Comparison of ENCODE assay signal across 19 mouse cellular contexts in the genomic region with DNA sequence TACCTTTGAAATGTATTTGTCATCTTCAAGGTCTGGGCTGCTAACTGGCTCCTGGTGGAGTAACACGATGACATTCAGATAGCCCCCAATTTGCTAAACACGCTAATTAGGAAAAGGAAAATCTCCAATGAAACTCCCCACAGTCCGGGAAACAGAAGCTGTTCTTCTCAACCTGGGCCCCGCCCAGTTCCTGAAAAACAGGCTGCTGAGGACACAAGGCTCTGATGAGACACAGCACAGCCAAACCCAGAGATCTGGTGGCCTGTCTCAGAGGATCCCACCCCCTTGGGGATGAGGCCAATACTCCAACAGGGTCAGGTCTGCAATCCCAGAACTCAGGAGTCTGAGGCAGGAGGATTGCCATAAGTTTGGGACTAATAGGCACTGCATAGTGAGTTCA. TPM values are rescaled to one million over a fixed set of nuclear protein-coding genes. Genes with fewer than 3 reads are reported as not detected.
A peak's percentile ranks its signal among the peaks of the same experiment; 100 is the strongest.
DNase-seq lines count a peak whose midpoint lies in the region; ATAC-seq and TF ChIP-seq lines count a peak whose summit lies in the region.
"Had no signal": no experiment of that assay in that cellular context is flagged by ENCODE, and none has a peak within 500 bp of the region (broad histone marks: within the 10 kb centered on the region; RNA-seq: fewer than 3 reads in every experiment).

No protein-coding gene starts in this region.

- no peak overlapping the region for H3K9ac ChIP-seq in stomach, postnatal 0 days (ENCODE audit: low read length)
- H3K9ac ChIP-seq: forebrain, postnatal 0 days; hindbrain, embryonic 14.5 days; limb, embryonic 13.5 days; neural tube, embryonic 13.5 days had no signal

- no peak for TF ChIP-seq CTCF in stomach, postnatal 0 days (IDR thresholded peaks at IDR 0.05; ENCODE audit: low read depth)

- H3K27ac ChIP-seq in stomach, postnatal 0 days (replicated peaks) = peak overlapping the region; percentile 65
- H3K27ac ChIP-seq: hindbrain, embryonic 14.5 days; left cerebral cortex, adult 2 months; limb, embryonic 13.5 days; macrophage; neural tube, embryonic 13.5 days had no signal

- WGBS in stomach, postnatal 0 days = 37% methylated on average over 4 of the region's 4 CpGs

- H3K36me3 ChIP-seq in stomach, postnatal 0 days (ENCODE audit: control insufficient read depth, insufficient read depth, low read length) = no peaks in the 10 kb centered on the region
- H3K36me3 ChIP-seq: limb, embryonic 13.5 days; neural tube, embryonic 13.5 days had no signal

- intact Hi-C loops in heart, postnatal 10 days (cut with DNase I) = no loop called here

- no peak overlapping the region for H3K4me3 ChIP-seq in stomach, postnatal 0 days (ENCODE audit: low read depth, low read length)
- H3K4me3 ChIP-seq: erythroblast, embryonic 14.5 days; left cerebral cortex, adult 2 months; limb, embryonic 13.5 days; neural tube, embryonic 13.5 days had no signal

- no peak for ATAC-seq in stomach, postnatal 0 days (ENCODE audit: low FRiP score, low TSS enrichment)
- ATAC-seq: forebrain, postnatal 0 days; midbrain, embryonic 16.5 days had no signal

- no peaks in the 10 kb centered on the region for H3K27me3 ChIP-seq in stomach, postnatal 0 days (ENCODE audit: control insufficient read depth, insufficient read depth, low read length)
- H3K27me3 ChIP-seq: neural tube, embryonic 13.5 days had no signal

- DNase-seq in heart, adult 11 months = peak; percentile 98
- no peak for DNase-seq in heart, postnatal 10 days
- DNase-seq in urinary bladder, postnatal 14 days (ENCODE audit: low spot score) = peak; percentile 67
- DNase-seq in urinary bladder, adult 2 months (ENCODE audit: low spot score) = no peak
- DNase-seq in lung, adult 18-20 months = peak; percentile 59 to 75
- DNase-seq in stomach, postnatal 0 days (ENCODE audit: low spot score) = peak; percentile 59
- DNase-seq in adrenal gland, postnatal 25 days = no peak
- DNase-seq in right cerebral cortex, postnatal 4 days = no peak
- DNase-seq: cerebellum, adult 11-12 months; forebrain, postnatal 0 days; kidney, adult 18-20 months had no signal

- no peaks in the 10 kb centered on the region for H3K9me3 ChIP-seq in stomach, postnatal 0 days (ENCODE audit: control insufficient read depth, low read length)
- H3K9me3 ChIP-seq: limb, embryonic 13.5 days; neural tube, embryonic 13.5 days had no signal

- TF ChIP-seq EP300 in stomach, postnatal 0 days (optimal IDR thresholded peaks at IDR 0.05) = no peak

- H3K4me1 ChIP-seq in stomach, postnatal 0 days (replicated peaks; ENCODE audit: control insufficient read depth, insufficient read depth) = peaks cover 4% of the 10 kb centered on the region; the same call in 1 of the 2 replicates

- no peak overlapping the region for H3K4me2 ChIP-seq in stomach, postnatal 0 days (replicated peaks; ENCODE audit: low read depth)
- H3K4me2 ChIP-seq: hindbrain, embryonic 14.5 days; limb, embryonic 13.5 days; neural tube, embryonic 13.5 days had no signal

RNA-seq across cellular contexts. Expression of gene Myzap, which starts 25.4 kb away (rescaled TPM):
- 100 to 1,000 TPM; 325 to 374 TPM for total RNA-seq in heart, postnatal 10 days (2021)
- polyA plus RNA-seq in urinary bladder, adult 2 months (2012; rRNA removed) = 53.1 and 66.1 TPM in 2 replicates
- polyA plus RNA-seq in stomach, postnatal 0 days (2015; fragmentation: Nextera tagmentation; extraction: Ambion mirVana) = 21.9 and 25.7 TPM in 2 replicates
- 8.6 and 11.2 TPM in 2 replicates for total RNA-seq in adrenal gland, postnatal 25 days (2021)
- total RNA-seq: MEL had no signal
- polyA plus RNA-seq: erythroblast, embryonic 14.5 days; macrophage had no signal

Comparison
In these comparisons a context has a peak if more than half of its experiments do, and no peak if none do; other contexts are left out.
1. DNase-seq: peak in heart, adult 11 months (single experiment), urinary bladder, postnatal 14 days (single experiment), lung, adult 18-20 months (2 of 2) and stomach, postnatal 0 days (single experiment); none in heart, postnatal 10 days (0 of 2), urinary bladder, adult 2 months (single experiment), adrenal gland, postnatal 25 days (single experiment) and right cerebral cortex, postnatal 4 days (single experiment).
2. RNA of gene Myzap, which starts 25.4 kb away (total RNA-seq): 325 to 374 TPM in heart, postnatal 10 days; 8.6 to 11.2 TPM in adrenal gland, postnatal 25 days; every median in the first group is over 10 times any median in the second.